Mouse (Mus musculus) E14TG2a.4 (cell line): ENCODE data around the gene Hyal1.

ENCODE experiments used
- CTCF ChIP-seq: conservative IDR thresholded peaks from 2 replicates; pipeline ENCODE4 v1.5.1; 2014; ENCODE audit warnings: low read length
- NANOG ChIP-seq: IDR thresholded peaks from 2 replicates; pipeline ENCODE4 v1.6.1; 2014; ENCODE audit warnings: borderline replicate concordance, low read length, mixed read lengths
- POU5F1 ChIP-seq: IDR thresholded peaks from 2 replicates; pipeline ENCODE4 v1.6.1; 2014; ENCODE audit warnings: low read length, borderline replicate concordance

DNA sequence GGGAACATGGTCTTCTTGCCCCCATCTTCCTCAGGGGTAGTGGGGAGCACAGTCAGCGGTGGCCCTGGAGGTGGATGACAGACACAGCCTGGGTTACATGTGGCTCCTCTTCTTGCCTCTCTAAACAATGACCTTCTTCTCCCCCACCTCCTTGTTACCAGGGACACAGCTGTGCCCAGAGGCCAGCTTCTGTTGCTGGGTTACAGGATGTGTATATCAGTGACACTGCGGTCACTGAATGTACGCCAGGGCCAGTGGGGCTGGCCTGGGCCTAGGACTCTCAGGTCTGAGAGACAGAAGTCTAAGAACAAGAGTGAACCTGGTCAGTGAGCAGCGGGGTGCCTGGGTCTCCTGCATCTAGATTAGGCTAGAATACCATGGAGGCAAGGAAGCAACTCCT lies 38.3 kb downstream of the Hyal1 start:
- TF ChIP-seq CTCF (no peak), POU5F1 (no peak), NANOG (no peak)
